Mouse (Mus musculus) telencephalon, adult 2 months (tissue): ENCODE measurements around the gene Arid5b.

Experiments
- DNase-seq: peaks from one replicate; pipeline ENCODE4 v3.0.0-alpha.2; 2011; ENCODE audit warnings: low read depth, low spot score

The Arid5b gene

GRCm38 (mm10) chr10:68193561-68193960, 85.0 kb downstream of the Arid5b start:
- DNase-seq: peak; percentile 33

GRCm38 (mm10) chr10:68192824-68193255, 85.7 kb downstream of the Arid5b start:
- peak; percentile 42 for DNase-seq

GRCm38 (mm10) chr10:68191691-68192380, 86.7 kb downstream of the Arid5b start:
- no peak for DNase-seq

- no peak for DNase-seq
Measured at GRCm38 (mm10) chr10:68191146-68191545, 87.4 kb downstream of the Arid5b start.

- DNase-seq: no peak
Measured at GRCm38 (mm10) chr10:68189847-68190246, 88.7 kb downstream of the Arid5b start.

- DNase-seq: no peak
Measured at GRCm38 (mm10) chr10:68183096-68183495, 95.4 kb downstream of the Arid5b start.

GRCm38 (mm10) chr10:68182266-68182665, 96.3 kb downstream of the Arid5b start:
- DNase-seq: no peak

- no peak for DNase-seq
Measured at GRCm38 (mm10) chr10:68181156-68181555, 97.4 kb downstream of the Arid5b start.

GRCm38 (mm10) chr10:68180721-68181120, 97.8 kb downstream of the Arid5b start:
- DNase-seq: no peak

GRCm38 (mm10) chr10:68180151-68180550, 98.4 kb downstream of the Arid5b start:
- DNase-seq: no peak

- DNase-seq: no peak
Measured at GRCm38 (mm10) chr10:68179741-68180140, 98.8 kb downstream of the Arid5b start.

GRCm38 (mm10) chr10:68179339-68179738, 99.2 kb downstream of the Arid5b start:
- no peak for DNase-seq

- no peak for DNase-seq
Measured at GRCm38 (mm10) chr10:68177697-68178485, 100.6 kb downstream of the Arid5b start.

GRCm38 (mm10) chr10:68175811-68176210, 102.7 kb downstream of the Arid5b start:
- DNase-seq: no peak

- DNase-seq: no peak
Measured at GRCm38 (mm10) chr10:68173634-68174033, 104.9 kb downstream of the Arid5b start.

GRCm38 (mm10) chr10:68172906-68173305, 105.6 kb downstream of the Arid5b start:
- DNase-seq: no peak

GRCm38 (mm10) chr10:68171974-68172373, 106.6 kb downstream of the Arid5b start:
- no peak for DNase-seq

- DNase-seq: no peak
Measured at GRCm38 (mm10) chr10:68168613-68169012, 109.9 kb downstream of the Arid5b start.

GRCm38 (mm10) chr10:68168141-68168540, 110.4 kb downstream of the Arid5b start:
- DNase-seq: no peak

GRCm38 (mm10) chr10:68167118-68167517, 111.4 kb downstream of the Arid5b start:
- DNase-seq: no peak

GRCm38 (mm10) chr10:68166695-68167086, 111.8 kb downstream of the Arid5b start:
- DNase-seq: no peak

- no peak for DNase-seq
Measured at GRCm38 (mm10) chr10:68165709-68166694, 112.5 kb downstream of the Arid5b start.
